Mouse (Mus musculus): ENCODE data around the gene Khdc1a.

- TF ChIP-seq CTCF (IDR thresholded peaks at IDR 0.05; ENCODE audit: borderline replicate concordance, control insufficient read depth, extremely low read depth, insufficient read depth, low read length, poor library complexity) (no peak), POLR2A (IDR thresholded peaks at IDR 0.05; ENCODE audit: control insufficient read depth, extremely low read depth, insufficient read depth, low read length, poor library complexity) (no peak)
Measured at GRCm38 (mm10) chr1:21321656-21322055, 27.8 kb upstream of the Khdc1a start.

Data from thymus, adult 2 months (tissue).